9 mouse cellular contexts compared by ENCODE assay signal in the genomic region with DNA sequence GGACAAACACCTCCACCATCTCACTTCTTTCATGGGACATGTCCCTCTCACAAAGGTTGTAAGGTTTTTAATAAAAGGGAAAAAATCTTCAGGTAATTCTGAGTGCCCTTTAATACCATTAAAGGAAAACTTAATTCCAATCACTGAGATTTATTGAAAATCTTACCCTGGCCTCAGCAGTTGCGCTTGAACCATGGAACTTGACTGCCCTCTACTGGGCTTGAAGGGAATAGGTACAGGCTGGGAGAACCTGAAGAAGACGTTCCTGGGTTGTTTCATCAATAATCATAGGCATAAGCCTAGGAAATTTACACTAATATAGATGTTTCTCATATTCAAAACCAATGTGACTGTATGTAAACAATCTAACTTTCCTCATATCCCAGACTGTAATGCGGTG.
DNase-seq lines count a peak whose midpoint lies in the region; ATAC-seq and TF ChIP-seq lines count a peak whose summit lies in the region.
"Had no signal": no experiment of that assay in that cellular context is flagged by ENCODE, and none has a peak within 500 bp of the region (broad histone marks: within the 10 kb centered on the region; RNA-seq: fewer than 3 reads in every experiment).

No protein-coding gene starts in this region.

- intact Hi-C loops in left cerebral cortex, adult 2 months (cut with DNase I), result loop anchor here (2.0 to 10.0 kb wide), 5 partner anchors 280 to 1520 kb away; no protein-coding TSS in a partner anchor

- ATAC-seq in hematopoietic stem cell, adult 5-6 weeks (replicated peaks in 1 of 2; ENCODE audit: insufficient read depth in 1 of 2, low FRiP score in 2 of 2, low TSS enrichment in 1 of 2, low read depth in 1 of 2, poor library complexity in 2 of 2, severe bottlenecking in 2 of 2), result peak; percentile 77 to 82; a peak in 3 of 4 replicates
- ATAC-seq in midbrain, embryonic 14.5 days (ENCODE audit: low FRiP score, low TSS enrichment), result peak; percentile 43; the same call in 1 of the 2 replicates

- no peak overlapping the region for H3K9ac ChIP-seq in midbrain, embryonic 14.5 days (replicated peaks; ENCODE audit: low read length)
- H3K9ac ChIP-seq: liver, embryonic 15.5 days had no signal

- H3K36me3 ChIP-seq in heart, embryonic 10.5 days, result no peaks in the 10 kb centered on the region
- no peaks in the 10 kb centered on the region for H3K36me3 ChIP-seq in midbrain, embryonic 14.5 days (ENCODE audit: control insufficient read depth, insufficient read depth, low read length)
- H3K36me3 ChIP-seq: liver, embryonic 15.5 days had no signal

- no peak overlapping the region for H3K4me2 ChIP-seq in midbrain, embryonic 14.5 days (ENCODE audit: low read length)
- H3K4me2 ChIP-seq: liver, embryonic 15.5 days had no signal

- WGBS in heart, embryonic 10.5 days, result 12% methylated on average over 3 of the region's 3 CpGs
- WGBS in midbrain, embryonic 14.5 days, result 18% methylated on average over 3 of the region's 3 CpGs

- TF ChIP-seq CTCF in left cerebral cortex, adult 2 months (IDR thresholded peaks at IDR 0.05), result peak; percentile 98

- peaks cover 2% of the 10 kb centered on the region; the same call in 1 of the 2 replicates for H3K27me3 ChIP-seq in heart, embryonic 10.5 days (ENCODE audit: insufficient read depth, poor library complexity, severe bottlenecking)
- no peaks in the 10 kb centered on the region for H3K27me3 ChIP-seq in midbrain, embryonic 14.5 days (ENCODE audit: control insufficient read depth, insufficient read depth, low read length)
- H3K27me3 ChIP-seq: liver, embryonic 15.5 days had no signal

- H3K4me3 ChIP-seq in heart, embryonic 10.5 days, result no peak overlapping the region
- no peak overlapping the region for H3K4me3 ChIP-seq in left cerebral cortex, adult 2 months
- no peak overlapping the region for H3K4me3 ChIP-seq in midbrain, embryonic 14.5 days (replicated peaks; ENCODE audit: low read depth, low read length)
- H3K4me3 ChIP-seq: liver, embryonic 15.5 days had no signal

- DNase-seq in heart, adult 8-10 months (ENCODE audit: low spot score), result peak; percentile 46
- no peak for DNase-seq in heart, embryonic 10.5 days (ENCODE audit: low spot score)
- peak; percentile 36 for DNase-seq in R1 (ENCODE audit: low read depth, low spot score)
- peak; percentile 77 for DNase-seq in embryo, embryonic 10.5 days (ENCODE audit: low spot score)
- peak; percentile 46 to 50 for DNase-seq in left cerebral cortex, adult 2 months (ENCODE audit: extremely low spot score in 1 of 2, low spot score in 2 of 2)
- DNase-seq in midbrain, embryonic 14.5 days, result peak; percentile 88
- DNase-seq in thymus, postnatal 10 days (ENCODE audit: low spot score in 2 of 2), result no peak

- 0 out of 2 replicates have a peak, but pooled peaks cover 5% of the 10 kb centered on the region for H3K4me1 ChIP-seq in heart, embryonic 10.5 days
- peaks cover 12% of the 10 kb centered on the region for H3K4me1 ChIP-seq in midbrain, embryonic 14.5 days (ENCODE audit: control insufficient read depth, insufficient read depth, low read length)
- H3K4me1 ChIP-seq: liver, embryonic 15.5 days had no signal

- H3K27ac ChIP-seq in heart, embryonic 10.5 days, result no peak overlapping the region
- H3K27ac ChIP-seq in left cerebral cortex, adult 2 months, result no peak overlapping the region
- no peak overlapping the region for H3K27ac ChIP-seq in midbrain, embryonic 14.5 days (replicated peaks; ENCODE audit: low read depth, low read length)
- H3K27ac ChIP-seq: liver, embryonic 15.5 days had no signal

- no peaks in the 10 kb centered on the region for H3K9me3 ChIP-seq in heart, embryonic 10.5 days
- no peaks in the 10 kb centered on the region for H3K9me3 ChIP-seq in midbrain, embryonic 14.5 days (ENCODE audit: control insufficient read depth, low read length)
- H3K9me3 ChIP-seq: liver, embryonic 15.5 days had no signal

Comparison
In these comparisons a context has a peak if more than half of its experiments do, and no peak if none do; other contexts are left out.
1. DNase-seq: peak in heart, adult 8-10 months (single experiment), R1 (single experiment), embryo, embryonic 10.5 days (single experiment), left cerebral cortex, adult 2 months (2 of 2) and midbrain, embryonic 14.5 days (single experiment); none in heart, embryonic 10.5 days (single experiment) and thymus, postnatal 10 days (0 of 2).